Mouse (Mus musculus): Measurements from ENCODE around the gene Kynu.
A peak's percentile ranks its signal among the peaks of the same experiment; 100 is the strongest.

The Kynu gene

DNA sequence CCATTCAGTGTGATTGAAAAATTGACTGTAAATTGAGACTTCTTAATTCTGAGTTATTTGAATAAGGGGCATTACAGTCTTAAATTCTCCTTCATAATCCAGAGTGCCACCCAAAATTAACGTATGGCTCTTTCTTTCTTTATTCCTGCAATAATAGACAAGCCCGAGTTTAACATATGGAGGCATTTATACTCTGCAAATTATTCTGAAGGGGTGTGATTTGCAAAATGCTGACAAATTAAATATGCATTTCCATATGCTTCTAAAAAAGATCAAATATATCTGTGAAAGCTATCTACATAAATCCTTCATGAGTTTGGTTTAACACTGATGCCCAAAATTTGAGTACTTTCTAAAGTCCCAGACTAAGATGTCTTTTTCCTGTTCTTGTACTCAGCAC lies 91.8 kb downstream of the Kynu start:
- no peak for DNase-seq (ENCODE audit: low spot score)

GRCm38 (mm10) chr2:43669588-43669987 lies 114.5 kb downstream of the Kynu start:
- no peak for DNase-seq (ENCODE audit: low spot score)

DNA sequence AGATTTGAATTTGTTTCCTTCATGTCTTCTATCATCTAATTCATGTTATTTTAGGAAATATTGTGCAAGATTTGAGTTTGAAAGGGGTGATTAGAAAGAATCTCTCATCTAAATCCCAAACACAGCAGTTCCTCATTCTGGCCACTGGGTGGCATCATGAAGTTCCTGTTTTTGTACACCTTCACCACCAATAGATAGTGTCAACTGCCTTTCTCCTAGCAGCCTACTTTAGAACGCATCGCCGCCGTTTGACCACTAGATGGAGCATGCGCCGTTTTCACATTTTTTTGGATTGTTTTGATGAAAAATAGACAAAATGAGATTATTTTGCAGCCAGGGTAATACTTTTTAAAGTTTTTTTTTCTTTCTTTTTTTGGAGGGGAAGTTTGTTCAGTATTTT lies 118.5 kb downstream of the Kynu start:
- peak; percentile 72 for DNase-seq (ENCODE audit: low spot score)

DNA sequence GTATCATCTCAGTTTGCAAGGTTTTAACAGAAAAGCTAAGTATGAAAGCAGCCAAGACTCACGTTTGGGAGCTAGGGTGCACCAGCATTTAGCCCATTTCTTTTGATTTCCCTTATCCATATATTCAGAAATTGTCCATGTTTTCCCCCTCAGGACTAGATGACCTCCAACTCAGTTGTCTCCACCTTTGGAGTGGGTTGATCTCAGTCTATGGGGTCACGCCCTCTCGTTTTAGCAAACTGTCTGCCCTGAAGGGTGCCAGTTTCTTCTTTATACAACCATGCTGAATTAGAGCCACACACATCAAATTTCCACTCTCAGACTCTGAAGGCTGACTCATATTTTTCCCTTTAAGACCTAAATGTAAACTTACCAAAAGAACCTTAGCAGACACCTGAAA lies 119.0 kb downstream of the Kynu start:
- DNase-seq (ENCODE audit: low spot score), result no peak

DNA sequence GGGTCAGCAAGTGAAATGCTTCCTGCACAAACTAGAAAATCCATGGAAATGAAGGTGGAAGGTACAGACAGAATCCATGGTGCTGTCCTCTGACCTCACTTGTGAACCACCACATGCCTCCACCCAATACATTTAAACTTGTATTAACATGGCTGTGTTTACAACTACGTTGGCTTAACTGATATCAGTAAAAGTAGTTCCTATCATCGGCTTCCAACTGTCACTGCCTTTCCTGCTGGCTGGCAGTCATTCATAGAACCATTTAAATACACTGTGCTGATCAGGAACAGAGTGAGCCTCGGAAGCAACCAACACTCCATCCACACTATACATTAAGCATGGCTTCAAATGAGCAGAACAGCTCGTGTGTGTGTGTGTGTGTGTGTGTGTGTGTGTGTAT lies 120.1 kb downstream of the Kynu start:
- no peak for DNase-seq (ENCODE audit: low spot score)

GRCm38 (mm10) chr2:43690402-43690801 lies 135.3 kb downstream of the Kynu start:
- no peak for DNase-seq (ENCODE audit: low spot score)

DNA sequence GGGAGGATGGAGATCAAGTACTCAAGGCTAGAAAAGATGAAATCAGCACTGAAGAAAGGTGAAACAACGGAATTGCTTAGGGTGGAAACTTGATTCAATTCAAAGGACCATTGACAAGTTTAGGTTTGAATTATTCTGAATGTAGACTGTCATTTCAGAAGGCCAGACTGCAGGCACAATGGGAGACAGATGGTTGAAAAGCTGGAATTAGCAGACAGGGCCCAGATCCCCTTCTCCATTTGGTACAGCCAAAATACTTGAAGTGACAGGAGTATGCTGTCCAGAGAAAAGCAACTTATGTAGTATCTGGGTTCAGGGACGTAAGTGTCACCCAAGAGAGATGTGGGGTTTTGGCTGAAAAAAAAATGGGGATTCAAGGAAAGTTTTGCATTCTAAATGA lies 136.2 kb downstream of the Kynu start:
- DNase-seq (ENCODE audit: low spot score), result peak; percentile 39

- DNase-seq (ENCODE audit: low spot score), result no peak
Measured at GRCm38 (mm10) chr2:43695635-43696034, 140.5 kb downstream of the Kynu start.

DNA sequence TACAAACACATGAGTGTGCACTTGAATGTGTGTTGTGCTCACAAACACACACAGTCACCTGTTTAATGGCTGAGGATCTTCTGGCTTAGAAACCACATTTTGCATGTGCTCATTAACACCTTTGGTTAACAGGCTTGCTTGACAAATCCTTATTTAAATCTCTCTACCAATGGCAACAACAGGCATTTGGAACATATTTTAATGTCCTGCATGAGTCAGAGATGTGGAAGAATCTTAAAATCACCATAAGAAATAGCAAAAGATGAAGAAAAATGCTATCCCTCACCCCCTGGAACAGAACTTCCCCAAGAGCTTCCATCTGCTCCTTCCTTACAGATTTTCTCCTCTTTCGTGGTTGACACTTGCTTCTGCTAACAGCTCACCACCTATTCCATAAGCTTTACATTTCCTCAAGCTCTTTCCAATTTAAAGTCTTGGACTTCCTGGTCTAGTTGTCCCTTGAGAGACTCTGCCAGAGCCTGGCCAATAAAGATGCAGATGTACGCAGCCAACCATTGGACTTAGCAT lies 157.5 kb downstream of the Kynu start:
- no peak for DNase-seq (ENCODE audit: low spot score)

GRCm38 (mm10) chr2:43722446-43723103 lies 167.4 kb downstream of the Kynu start:
- peak; percentile 70 for DNase-seq (ENCODE audit: low spot score)

DNA sequence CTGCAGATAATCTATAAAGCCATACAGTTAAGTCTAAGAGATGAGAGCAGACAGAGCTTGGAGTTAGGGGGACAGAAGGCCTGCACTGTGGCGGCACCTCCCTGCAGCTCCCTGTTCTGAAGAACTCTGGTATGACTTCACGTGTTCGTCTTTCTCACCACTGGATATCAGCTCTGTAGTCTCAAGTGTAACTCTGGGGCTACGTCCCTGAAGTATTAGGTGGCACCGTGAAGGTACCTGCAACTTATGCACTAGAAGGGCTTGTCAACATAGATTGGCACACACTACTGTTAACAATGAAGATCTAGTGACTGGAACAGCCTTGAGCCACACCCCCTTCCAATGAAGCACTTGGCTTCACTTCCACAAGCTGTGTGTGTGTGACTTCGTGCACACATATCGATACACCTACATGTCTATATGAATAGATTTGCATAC lies 168.0 kb downstream of the Kynu start:
- DNase-seq (ENCODE audit: low spot score), result no peak

DNA sequence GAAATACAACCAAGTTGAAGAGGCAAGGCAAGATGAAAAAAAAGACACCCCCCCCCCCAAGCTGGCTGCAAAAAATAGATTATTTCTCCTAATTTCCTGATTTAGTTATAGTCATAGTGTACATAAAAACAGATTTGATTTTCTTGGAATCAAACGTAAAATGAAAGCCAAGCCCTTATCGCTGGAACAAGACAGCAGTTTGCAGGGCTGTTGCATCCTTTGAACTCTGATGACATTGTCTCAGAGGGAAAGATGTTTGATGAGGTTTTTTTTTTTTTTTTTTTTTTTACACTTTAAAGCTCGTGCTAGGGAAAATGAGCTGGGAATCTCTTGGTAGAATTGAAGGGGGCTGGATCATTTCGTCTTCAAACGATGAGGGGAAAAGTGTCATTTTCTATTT lies 172.1 kb downstream of the Kynu start:
- no peak for DNase-seq (ENCODE audit: low spot score)

DNA sequence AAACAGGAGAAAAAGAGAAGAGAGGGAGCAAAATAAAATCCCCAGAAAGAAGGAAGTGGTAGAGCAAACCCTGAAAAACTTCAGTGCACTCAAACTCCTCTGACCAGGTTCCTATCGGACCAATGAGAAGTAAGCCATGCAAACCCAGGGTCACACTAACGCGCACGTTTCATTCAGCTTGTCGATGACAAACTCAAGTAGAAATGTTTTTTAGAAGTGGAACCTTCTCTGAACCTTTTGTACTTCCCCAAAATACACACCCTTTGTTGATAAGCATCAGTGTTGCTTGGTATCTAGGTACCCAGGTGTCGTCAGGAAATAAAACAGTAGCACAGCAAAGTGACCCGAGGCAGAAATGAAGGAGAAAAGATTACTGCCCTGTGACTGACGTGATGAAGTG lies 172.6 kb downstream of the Kynu start:
- DNase-seq (ENCODE audit: low spot score), result no peak

GRCm38 (mm10) chr2:43728831-43729230 lies 173.7 kb downstream of the Kynu start:
- no peak for DNase-seq (ENCODE audit: low spot score)

All from layer of hippocampus, adult 11-12 months (tissue).